Mouse (Mus musculus): ENCODE data around the gene Nkx2-4. TPM values are rescaled to one million over a fixed set of nuclear protein-coding genes. Genes with fewer than 3 reads are reported as not detected.

Nkx2-4 gene
- not detected in 2 replicates for polyA plus RNA-seq (2011; ENCODE audit: insufficient read length, low read depth, missing spikeins)

GRCm38 (mm10) chr2:147085072-147085870 is at the start of gene Nkx2-4:
TSS of gene Nkx2-4 (minus strand) at chr2:147085445.
- no peak within 1 kb of the TSS for H3K27ac ChIP-seq (ENCODE audit: insufficient read depth, low read length)
- no peaks in the 10 kb centered on the region for H3K4me1 ChIP-seq (ENCODE audit: control insufficient read depth, insufficient read depth, low read length)
- no peak for TF ChIP-seq CTCF (IDR thresholded peaks at IDR 0.05; ENCODE audit: borderline replicate concordance, insufficient read depth, low read length)
- no peak for TF ChIP-seq POLR2A (IDR thresholded peaks at IDR 0.05; ENCODE audit: low read depth, low read length)
- H3K4me3 ChIP-seq (ENCODE audit: insufficient read depth, low read length): no peak within 1 kb of the TSS

GRCm38 (mm10) chr2:147127366-147127765 is 42.1 kb upstream of the Nkx2-4 start:
- Histone ChIP-seq H3K4me1 (ENCODE audit: control insufficient read depth, insufficient read depth, low read length) (no peaks in the 10 kb centered on the region), H3K27ac (ENCODE audit: insufficient read depth, low read length) (no peak overlapping the region), H3K4me3 (ENCODE audit: insufficient read depth, low read length) (no peak overlapping the region)
- TF ChIP-seq CTCF (IDR thresholded peaks at IDR 0.05; ENCODE audit: borderline replicate concordance, insufficient read depth, low read length): no peak
- no peak for TF ChIP-seq POLR2A (IDR thresholded peaks at IDR 0.05; ENCODE audit: low read depth, low read length)

GRCm38 (mm10) chr2:147119736-147120135 is 34.5 kb upstream of the Nkx2-4 start:
- Histone ChIP-seq H3K4me3 (ENCODE audit: insufficient read depth, low read length) (no peak overlapping the region), H3K27ac (ENCODE audit: insufficient read depth, low read length) (no peak overlapping the region), H3K4me1 (ENCODE audit: control insufficient read depth, insufficient read depth, low read length) (no peaks in the 10 kb centered on the region)
- TF ChIP-seq CTCF (IDR thresholded peaks at IDR 0.05; ENCODE audit: borderline replicate concordance, insufficient read depth, low read length): no peak
- TF ChIP-seq POLR2A (IDR thresholded peaks at IDR 0.05; ENCODE audit: low read depth, low read length): no peak

GRCm38 (mm10) chr2:147086441-147086840 is 1.2 kb upstream of the Nkx2-4 start:
- TF ChIP-seq CTCF (IDR thresholded peaks at IDR 0.05; ENCODE audit: borderline replicate concordance, insufficient read depth, low read length): no peak
- no peak overlapping the region for H3K4me3 ChIP-seq (ENCODE audit: insufficient read depth, low read length)
- no peak overlapping the region for H3K27ac ChIP-seq (ENCODE audit: insufficient read depth, low read length)
- H3K4me1 ChIP-seq (ENCODE audit: control insufficient read depth, insufficient read depth, low read length): no peaks in the 10 kb centered on the region

- Histone ChIP-seq H3K4me3 (ENCODE audit: insufficient read depth, low read length) (no peak overlapping the region), H3K4me1 (ENCODE audit: control insufficient read depth, insufficient read depth, low read length) (no peaks in the 10 kb centered on the region), H3K27ac (ENCODE audit: insufficient read depth, low read length) (no peak overlapping the region)
- TF ChIP-seq CTCF (IDR thresholded peaks at IDR 0.05; ENCODE audit: borderline replicate concordance, insufficient read depth, low read length) (no peak), POLR2A (IDR thresholded peaks at IDR 0.05; ENCODE audit: low read depth, low read length) (no peak)
These were observed 692 bp upstream of the Nkx2-4 start for GRCm38 (mm10) chr2:147085937-147086336.

- H3K4me3 ChIP-seq (ENCODE audit: insufficient read depth, low read length): no peak overlapping the region
- no peak overlapping the region for H3K27ac ChIP-seq (ENCODE audit: insufficient read depth, low read length)
- TF ChIP-seq CTCF (IDR thresholded peaks at IDR 0.05; ENCODE audit: borderline replicate concordance, insufficient read depth, low read length) (no peak), POLR2A (IDR thresholded peaks at IDR 0.05; ENCODE audit: low read depth, low read length) (no peak)
- no peaks in the 10 kb centered on the region for H3K4me1 ChIP-seq (ENCODE audit: control insufficient read depth, insufficient read depth, low read length)
These were observed 726 bp downstream of the Nkx2-4 start for GRCm38 (mm10) chr2:147084366-147085071.

- H3K4me3 ChIP-seq (ENCODE audit: insufficient read depth, low read length): no peak overlapping the region
- TF ChIP-seq CTCF (IDR thresholded peaks at IDR 0.05; ENCODE audit: borderline replicate concordance, insufficient read depth, low read length): no peak
- no peak for TF ChIP-seq POLR2A (IDR thresholded peaks at IDR 0.05; ENCODE audit: low read depth, low read length)
- no peak overlapping the region for H3K27ac ChIP-seq (ENCODE audit: insufficient read depth, low read length)
- H3K4me1 ChIP-seq (ENCODE audit: control insufficient read depth, insufficient read depth, low read length): no peaks in the 10 kb centered on the region
These were observed 1.5 kb downstream of the Nkx2-4 start for GRCm38 (mm10) chr2:147083471-147084365.

GRCm38 (mm10) chr2:147082391-147082790 is 2.9 kb downstream of the Nkx2-4 start:
- no peaks in the 10 kb centered on the region for H3K4me1 ChIP-seq (ENCODE audit: control insufficient read depth, insufficient read depth, low read length)
- H3K27ac ChIP-seq (ENCODE audit: insufficient read depth, low read length): no peak overlapping the region
- TF ChIP-seq POLR2A (IDR thresholded peaks at IDR 0.05; ENCODE audit: low read depth, low read length): no peak
- TF ChIP-seq CTCF (IDR thresholded peaks at IDR 0.05; ENCODE audit: borderline replicate concordance, insufficient read depth, low read length): no peak
- H3K4me3 ChIP-seq (ENCODE audit: insufficient read depth, low read length): no peak overlapping the region

- no peak for TF ChIP-seq CTCF (IDR thresholded peaks at IDR 0.05; ENCODE audit: borderline replicate concordance, insufficient read depth, low read length)
- H3K4me3 ChIP-seq (ENCODE audit: insufficient read depth, low read length): no peak overlapping the region
- no peaks in the 10 kb centered on the region for H3K4me1 ChIP-seq (ENCODE audit: control insufficient read depth, insufficient read depth, low read length)
- H3K27ac ChIP-seq (ENCODE audit: insufficient read depth, low read length): no peak overlapping the region
These were observed 10.8 kb downstream of the Nkx2-4 start for GRCm38 (mm10) chr2:147074399-147074798.

Data from embryonic fibroblast, embryonic 13.5 days (primary cell).